Mouse (Mus musculus) heart, adult 2 months (tissue): ENCODE results near the gene Gm17455.

Experiments
- CTCF ChIP-seq: fragments of 200-600 bp; IDR thresholded peaks from 2 replicates; pipeline ENCODE4 v1.8.1; 2022; ENCODE audit warnings: antibody characterized with exemption, mild to moderate bottlenecking, moderate library complexity
- EP300 ChIP-seq: fragments of 200-500 bp; IDR thresholded peaks from 2 replicates; pipeline ENCODE4 v1.6.1; 2011; ENCODE audit warnings: low read depth, low read length, control low read depth; ENCODE audit not compliant: insufficient read depth

- TF ChIP-seq CTCF, result no peak
- TF ChIP-seq EP300, result no peak
Observed at GRCm38 (mm10) chr10:60390177-60390903, 9.2 kb upstream of the Gm17455 start.
